Mouse (Mus musculus) testis, postnatal 10 days (tissue): ENCODE measurements around the gene Tmem229b.
A peak's percentile ranks its signal among the peaks of the same experiment; 100 is the strongest.
"Not testable (repeated sequence)": the region's sequence is repeated elsewhere in the genome, so short reads cannot be mapped to it uniquely, and the experiment has no call there.

Source experiments
- DNase-seq: peaks from one replicate; pipeline ENCODE4 v3.0.0; 2021; ENCODE audit warnings: low spot score

The Tmem229b gene

GRCm38 (mm10) chr12:79007126-79007753, at the start of gene Tmem229b:
Gene Tmem229b, minus strand, starts transcription at chr12:79007627.
- DNase-seq: peak; percentile 72

GRCm38 (mm10) chr12:79055276-79055675, 47.8 kb upstream of the Tmem229b start:
- DNase-seq: no peak

- no peak for DNase-seq
These were observed 44.6 kb upstream of the Tmem229b start for GRCm38 (mm10) chr12:79052073-79052472.

- no peak for DNase-seq
These were observed 43.3 kb upstream of the Tmem229b start for GRCm38 (mm10) chr12:79050545-79051212.

- DNase-seq: no peak
These were observed 42.4 kb upstream of the Tmem229b start for GRCm38 (mm10) chr12:79049807-79050206.

GRCm38 (mm10) chr12:79048898-79049297, 41.5 kb upstream of the Tmem229b start:
- no peak for DNase-seq

- DNase-seq: no peak
These were observed 39.8 kb upstream of the Tmem229b start for GRCm38 (mm10) chr12:79047203-79047602.

GRCm38 (mm10) chr12:79046171-79046570, 38.7 kb upstream of the Tmem229b start:
- no peak for DNase-seq

GRCm38 (mm10) chr12:79044668-79045067, 37.2 kb upstream of the Tmem229b start:
- DNase-seq: no peak

- DNase-seq: no peak
These were observed 34.0 kb upstream of the Tmem229b start for GRCm38 (mm10) chr12:79041436-79041835.

GRCm38 (mm10) chr12:79040201-79040827, 32.9 kb upstream of the Tmem229b start:
- no peak for DNase-seq

- DNase-seq: no peak
These were observed 32.3 kb upstream of the Tmem229b start for GRCm38 (mm10) chr12:79039708-79040107.

GRCm38 (mm10) chr12:79035349-79035748, 27.9 kb upstream of the Tmem229b start:
- DNase-seq: no peak

- no peak for DNase-seq
These were observed 26.9 kb upstream of the Tmem229b start for GRCm38 (mm10) chr12:79034331-79034730.

GRCm38 (mm10) chr12:79028911-79029861, 21.8 kb upstream of the Tmem229b start, which contains the start of gene Plekhh1:
Gene Plekhh1, plus strand, starts transcription at chr12:79029163.
- DNase-seq: peak; percentile 82

- not testable (repeated sequence) for DNase-seq
These were observed 20.1 kb upstream of the Tmem229b start for GRCm38 (mm10) chr12:79027526-79027925.

GRCm38 (mm10) chr12:79022882-79023281, 15.5 kb upstream of the Tmem229b start:
- DNase-seq: peak; percentile 59

GRCm38 (mm10) chr12:79021902-79022301, 14.5 kb upstream of the Tmem229b start:
- no peak for DNase-seq

GRCm38 (mm10) chr12:79017994-79018399, 10.6 kb upstream of the Tmem229b start:
- DNase-seq: no peak

GRCm38 (mm10) chr12:79016109-79016508, 8.7 kb upstream of the Tmem229b start:
- no peak for DNase-seq

GRCm38 (mm10) chr12:79010569-79010968, 3.1 kb upstream of the Tmem229b start:
- no peak for DNase-seq
